Mouse (Mus musculus) urinary bladder, postnatal 4 days (tissue): ENCODE measurements around the gene Gm10577.
A peak's percentile ranks its signal among the peaks of the same experiment; 100 is the strongest.

Source experiments
- DNase-seq, 2 experiments: peaks; one replicate each; pipeline ENCODE4 v3.0.0; 2021 to 2022; ENCODE audit warnings: low spot score in 2 of 2

Gene Gm10577

GRCm38 (mm10) chr4:100995617-100996016, 24.9 kb downstream of the Gm10577 start:
- no peak for DNase-seq

- DNase-seq, result no peak
Measured at GRCm38 (mm10) chr4:100994442-100995255, 25.8 kb downstream of the Gm10577 start.

- no peak for DNase-seq
Measured at GRCm38 (mm10) chr4:100992086-100992485, 28.4 kb downstream of the Gm10577 start.

- DNase-seq, result no peak
Measured at GRCm38 (mm10) chr4:100990996-100991395, 29.5 kb downstream of the Gm10577 start.

- peak in 1 of 2 experiments; percentile 53 for DNase-seq
Measured at GRCm38 (mm10) chr4:100988231-100988799, 32.2 kb downstream of the Gm10577 start.

- DNase-seq, result no peak
Measured at GRCm38 (mm10) chr4:100987187-100987586, 33.3 kb downstream of the Gm10577 start.

- DNase-seq, result no peak
Measured at GRCm38 (mm10) chr4:100977522-100977921, 43.0 kb downstream of the Gm10577 start.

- no peak for DNase-seq
Measured at GRCm38 (mm10) chr4:100974455-100975035, 46.0 kb downstream of the Gm10577 start.

GRCm38 (mm10) chr4:100973641-100974454, 46.6 kb downstream of the Gm10577 start:
- DNase-seq, result no peak
